In genomic region chr9:72925935-72926258, GRCm38 (mm10) we compare ENCODE assay signal across 9 mouse cellular contexts. TPM values are rescaled to one million over a fixed set of nuclear protein-coding genes. Genes with fewer than 3 reads are reported as not detected.
A peak's percentile ranks its signal among the peaks of the same experiment; 100 is the strongest.
DNase-seq lines count a peak whose midpoint lies in the region; ATAC-seq and TF ChIP-seq lines count a peak whose summit lies in the region.
"Had no signal": no experiment of that assay in that cellular context is flagged by ENCODE, and none has a peak within 500 bp of the region (broad histone marks: within the 10 kb centered on the region; RNA-seq: fewer than 3 reads in every experiment).

No protein-coding gene starts in this region.

- peak overlapping the region; percentile 91 for H3K4me2 ChIP-seq in embryonic facial prominence, embryonic 14.5 days (ENCODE audit: low read depth, low read length)
- H3K4me2 ChIP-seq in hindbrain, embryonic 16.5 days (ENCODE audit: low read length), result peak overlapping the region; percentile 98
- H3K4me2 ChIP-seq in midbrain, embryonic 16.5 days (ENCODE audit: low read length), result peak overlapping the region; percentile 97

- H3K4me1 ChIP-seq in embryonic facial prominence, embryonic 14.5 days (ENCODE audit: control insufficient read depth, insufficient read depth, low read length), result peaks cover 17% of the 10 kb centered on the region
- H3K4me1 ChIP-seq in hindbrain, embryonic 16.5 days (ENCODE audit: control insufficient read depth, insufficient read depth, low read depth, low read length), result peaks cover 19% of the 10 kb centered on the region
- H3K4me1 ChIP-seq in midbrain, embryonic 16.5 days (ENCODE audit: control insufficient read depth, insufficient read depth, low read length), result peaks cover 26% of the 10 kb centered on the region

- intact Hi-C loops in left cerebral cortex, adult 2 months (cut with DNase I), result no loop called here
- intact Hi-C loops in left cerebral cortex, postnatal 4 days (cut with DNase I), result no loop called here

- DNase-seq in left cerebral cortex, adult 2 months (ENCODE audit: extremely low spot score in 1 of 2, low spot score in 2 of 2), result no peak
- DNase-seq in left cerebral cortex, postnatal 4 days, result no peak
- DNase-seq in embryonic facial prominence, embryonic 14.5 days (ENCODE audit: low spot score), result no peak
- DNase-seq in cerebellum, adult 18-20 months, result no peak
- DNase-seq in frontal cortex, postnatal 25 days (ENCODE audit: low spot score in 2 of 2), result no peak
- DNase-seq in frontal cortex, postnatal 36 days (ENCODE audit: low spot score in 2 of 2), result no peak

- ATAC-seq in embryonic facial prominence, embryonic 14.5 days (ENCODE audit: low read depth), result peak; percentile 64
- peak; percentile 55; the same call in 1 of the 2 replicates for ATAC-seq in hindbrain, embryonic 16.5 days
- ATAC-seq in midbrain, embryonic 16.5 days, result peak; percentile 54; the same call in 1 of the 2 replicates

- WGBS in embryonic facial prominence, embryonic 14.5 days, result 1% methylated on average over 10 of the region's 20 CpGs
- WGBS in hindbrain, embryonic 16.5 days, result 2% methylated on average over 20 of the region's 20 CpGs
- under 1% methylated on average over 20 of the region's 20 CpGs for WGBS in midbrain, embryonic 16.5 days

- H3K9me3 ChIP-seq in embryonic facial prominence, embryonic 14.5 days (ENCODE audit: control insufficient read depth, low read length), result no peaks in the 10 kb centered on the region
- H3K9me3 ChIP-seq in hindbrain, embryonic 16.5 days (ENCODE audit: control insufficient read depth, low read length), result no peaks in the 10 kb centered on the region
- no peaks in the 10 kb centered on the region for H3K9me3 ChIP-seq in midbrain, embryonic 16.5 days (replicated peaks; ENCODE audit: control insufficient read depth, low read length, poor library complexity, severe bottlenecking)

- H3K27ac ChIP-seq in left cerebral cortex, adult 2 months, result peak overlapping the region; percentile 61
- H3K27ac ChIP-seq in embryonic facial prominence, embryonic 14.5 days (replicated peaks; ENCODE audit: low read depth, low read length), result peak overlapping the region; percentile 96
- peak overlapping the region; percentile 89 for H3K27ac ChIP-seq in hindbrain, embryonic 16.5 days (ENCODE audit: low read depth, low read length)
- H3K27ac ChIP-seq in midbrain, embryonic 16.5 days (ENCODE audit: low read length), result peak overlapping the region; percentile 84

- H3K4me3 ChIP-seq in left cerebral cortex, adult 2 months, result peak overlapping the region; percentile 67
- peak overlapping the region; percentile 87 for H3K4me3 ChIP-seq in embryonic facial prominence, embryonic 14.5 days (ENCODE audit: low read depth, low read length)
- H3K4me3 ChIP-seq in hindbrain, embryonic 16.5 days (ENCODE audit: low read length), result peak overlapping the region; percentile 89
- H3K4me3 ChIP-seq in midbrain, embryonic 16.5 days (ENCODE audit: low read depth, low read length), result peak overlapping the region; percentile 71

- H3K36me3 ChIP-seq in embryonic facial prominence, embryonic 14.5 days (ENCODE audit: control insufficient read depth, insufficient read depth, low read length), result peaks cover 5% of the 10 kb centered on the region; the same call in 1 of the 2 replicates
- H3K36me3 ChIP-seq in hindbrain, embryonic 16.5 days (ENCODE audit: control insufficient read depth, insufficient read depth, low read length), result no peaks in the 10 kb centered on the region
- H3K36me3 ChIP-seq in midbrain, embryonic 16.5 days (ENCODE audit: control insufficient read depth, insufficient read depth, low read length), result no peaks in the 10 kb centered on the region

- peak overlapping the region; percentile 98 for H3K9ac ChIP-seq in embryonic facial prominence, embryonic 14.5 days (ENCODE audit: low read depth, low read length)
- H3K9ac ChIP-seq in hindbrain, embryonic 16.5 days (ENCODE audit: low read depth, low read length), result peak overlapping the region; percentile 95
- H3K9ac ChIP-seq in midbrain, embryonic 16.5 days (ENCODE audit: low read depth, low read length), result peak overlapping the region; percentile 92

- H3K27me3 ChIP-seq in embryonic facial prominence, embryonic 14.5 days (replicated peaks; ENCODE audit: control insufficient read depth, insufficient read depth, low read length), result no peaks in the 10 kb centered on the region
- no peaks in the 10 kb centered on the region for H3K27me3 ChIP-seq in hindbrain, embryonic 16.5 days (replicated peaks; ENCODE audit: control insufficient read depth, insufficient read depth, low read length)
- no peaks in the 10 kb centered on the region for H3K27me3 ChIP-seq in midbrain, embryonic 16.5 days (ENCODE audit: control insufficient read depth, insufficient read depth, low read depth, low read length)

- no peak for TF ChIP-seq CTCF in left cerebral cortex, adult 2 months (IDR thresholded peaks at IDR 0.05)

RNA-seq across cellular contexts. Expression of gene Pygo1, which starts 0.5 kb away (rescaled TPM):
- 10 to 100 TPM; 18.6 to 19.5 TPM for total RNA-seq in left cerebral cortex, adult 2 months (2021)
- 10 to 100 TPM; 26.1 to 26.2 TPM for total RNA-seq in left cerebral cortex, postnatal 4 days (2021)
- polyA plus RNA-seq in embryonic facial prominence, embryonic 14.5 days (2014; fragmentation: Nextera tagmentation; extraction: Ambion mirVana), result 7.1 and 7.9 TPM in 2 replicates
- 12.0 and 13.4 TPM in 2 replicates for polyA plus RNA-seq in hindbrain, embryonic 16.5 days (2015; fragmentation: Nextera tagmentation; extraction: Ambion mirVana)
- 13.5 and 14.2 TPM in 2 replicates for polyA plus RNA-seq in midbrain, embryonic 16.5 days (2015; fragmentation: Nextera tagmentation; extraction: Ambion mirVana)

RNA-seq across cellular contexts. Expression of gene Dyx1c1, which starts 32.7 kb away (rescaled TPM):
- total RNA-seq in left cerebral cortex, adult 2 months (2021), result 1 to 10 TPM; 1.5 to 1.9 TPM
- 1 to 10 TPM; 1.5 to 1.8 TPM for total RNA-seq in left cerebral cortex, postnatal 4 days (2021)
- 2.0 and 2.1 TPM in 2 replicates for polyA plus RNA-seq in embryonic facial prominence, embryonic 14.5 days (2014; fragmentation: Nextera tagmentation; extraction: Ambion mirVana)
- polyA plus RNA-seq in hindbrain, embryonic 16.5 days (2015; fragmentation: Nextera tagmentation; extraction: Ambion mirVana), result 2.4 and 2.5 TPM in 2 replicates
- 2.6 and 2.8 TPM in 2 replicates for polyA plus RNA-seq in midbrain, embryonic 16.5 days (2015; fragmentation: Nextera tagmentation; extraction: Ambion mirVana)

RNA-seq across cellular contexts. Expression of gene Gm44503, which starts 32.8 kb away (rescaled TPM):
- not detected for total RNA-seq in left cerebral cortex, adult 2 months (2021)
- total RNA-seq in left cerebral cortex, postnatal 4 days (2021), result under 1 TPM in 1 of 2 experiments, not detected in 1; 0.87 TPM
- not detected in 2 replicates for polyA plus RNA-seq in embryonic facial prominence, embryonic 14.5 days (2014; fragmentation: Nextera tagmentation; extraction: Ambion mirVana)
- polyA plus RNA-seq in hindbrain, embryonic 16.5 days (2015; fragmentation: Nextera tagmentation; extraction: Ambion mirVana), result not detected in 2 replicates
- not detected in 2 replicates for polyA plus RNA-seq in midbrain, embryonic 16.5 days (2015; fragmentation: Nextera tagmentation; extraction: Ambion mirVana)
- total RNA-seq: gastrocnemius, adult 8-10 months had no signal

RNA-seq across cellular contexts. Expression of gene Ccpg1os, which starts 59.3 kb away (rescaled TPM):
- total RNA-seq in left cerebral cortex, adult 2 months (2021), result 10 to 100 TPM in 1 of 2 experiments, 1 to 10 TPM in 1; 9.2 to 10.8 TPM
- total RNA-seq in left cerebral cortex, postnatal 4 days (2021), result 1 to 10 TPM; 5.5 to 7.0 TPM
- polyA plus RNA-seq in embryonic facial prominence, embryonic 14.5 days (2014; fragmentation: Nextera tagmentation; extraction: Ambion mirVana), result 15.0 and 21.2 TPM in 2 replicates
- polyA plus RNA-seq in hindbrain, embryonic 16.5 days (2015; fragmentation: Nextera tagmentation; extraction: Ambion mirVana), result 23.6 and 24.3 TPM in 2 replicates
- 24.2 and 24.9 TPM in 2 replicates for polyA plus RNA-seq in midbrain, embryonic 16.5 days (2015; fragmentation: Nextera tagmentation; extraction: Ambion mirVana)

RNA-seq across cellular contexts. Expression of gene Ccpg1, which starts 59.3 kb away (rescaled TPM):
- 100 to 1,000 TPM; 124 to 128 TPM for total RNA-seq in left cerebral cortex, adult 2 months (2021)
- total RNA-seq in left cerebral cortex, postnatal 4 days (2021), result 10 to 100 TPM; 64.3 to 67.5 TPM
- polyA plus RNA-seq in embryonic facial prominence, embryonic 14.5 days (2014; fragmentation: Nextera tagmentation; extraction: Ambion mirVana), result 33.3 and 38.3 TPM in 2 replicates
- polyA plus RNA-seq in hindbrain, embryonic 16.5 days (2015; fragmentation: Nextera tagmentation; extraction: Ambion mirVana), result 49.6 and 50.7 TPM in 2 replicates
- 51.8 and 52.3 TPM in 2 replicates for polyA plus RNA-seq in midbrain, embryonic 16.5 days (2015; fragmentation: Nextera tagmentation; extraction: Ambion mirVana)
